In genomic region chr7:101906696-101907095, GRCm38 (mm10) we compare ENCODE assay signal across 7 mouse cellular contexts. TPM values are rescaled to one million over a fixed set of nuclear protein-coding genes. Genes with fewer than 3 reads are reported as not detected.
DNase-seq lines count a peak whose midpoint lies in the region; ATAC-seq lines count a peak whose summit lies in the region.

No protein-coding gene starts in this region.

- H3K9me3 ChIP-seq in forebrain, embryonic 11.5 days (ENCODE audit: control insufficient read depth, low read length) = no peaks in the 10 kb centered on the region; the same call in 1 of the 2 replicates
- no peaks in the 10 kb centered on the region for H3K9me3 ChIP-seq in limb, embryonic 11.5 days (ENCODE audit: control insufficient read depth, low read length)
- no peaks in the 10 kb centered on the region for H3K9me3 ChIP-seq in neural tube, embryonic 12.5 days

- H3K4me2 ChIP-seq in forebrain, embryonic 11.5 days (ENCODE audit: low read depth, low read length, severe bottlenecking) = peak overlapping the region; percentile 46
- peak overlapping the region; percentile 72 for H3K4me2 ChIP-seq in limb, embryonic 11.5 days (ENCODE audit: low read depth, severe bottlenecking)
- peak overlapping the region; percentile 63 for H3K4me2 ChIP-seq in neural tube, embryonic 12.5 days (replicated peaks)

- H3K27ac ChIP-seq in forebrain, embryonic 11.5 days (ENCODE audit: low read depth, low read length) = no peak overlapping the region
- no peak overlapping the region for H3K27ac ChIP-seq in limb, embryonic 11.5 days (replicated peaks; ENCODE audit: low read depth, low read length)
- no peak overlapping the region for H3K27ac ChIP-seq in neural tube, embryonic 12.5 days

- no peaks in the 10 kb centered on the region for H3K27me3 ChIP-seq in forebrain, embryonic 11.5 days (ENCODE audit: control insufficient read depth, insufficient read depth, low read length)
- no peaks in the 10 kb centered on the region for H3K27me3 ChIP-seq in limb, embryonic 11.5 days (ENCODE audit: control insufficient read depth, insufficient read depth, low read length)
- H3K27me3 ChIP-seq in neural tube, embryonic 12.5 days (replicated peaks) = no peaks in the 10 kb centered on the region

- peaks cover 8% of the 10 kb centered on the region for H3K4me1 ChIP-seq in forebrain, embryonic 11.5 days (replicated peaks; ENCODE audit: control insufficient read depth, insufficient read depth, low read length)
- H3K4me1 ChIP-seq in limb, embryonic 11.5 days (ENCODE audit: control insufficient read depth, insufficient read depth, low read length) = peaks cover 8% of the 10 kb centered on the region; the same call in 1 of the 2 replicates
- H3K4me1 ChIP-seq in neural tube, embryonic 12.5 days = peaks cover 6% of the 10 kb centered on the region

- no peaks in the 10 kb centered on the region; the same call in 1 of the 2 replicates for H3K36me3 ChIP-seq in forebrain, embryonic 11.5 days (ENCODE audit: control insufficient read depth, insufficient read depth, low read length)
- H3K36me3 ChIP-seq in limb, embryonic 11.5 days (ENCODE audit: control insufficient read depth, insufficient read depth, low read length) = peaks cover 11% of the 10 kb centered on the region; the same call in 1 of the 2 replicates
- peaks cover 38% of the 10 kb centered on the region for H3K36me3 ChIP-seq in neural tube, embryonic 12.5 days

- DNase-seq in spleen, postnatal 36 days (ENCODE audit: low spot score in 2 of 2) = peak; percentile 17 to 25
- DNase-seq in spleen, postnatal 4 days (ENCODE audit: low spot score in 2 of 2) = no peak
- no peak for DNase-seq in forebrain, embryonic 11.5 days (ENCODE audit: low spot score)
- no peak for DNase-seq in limb, embryonic 11.5 days (ENCODE audit: low spot score)
- DNase-seq in frontal cortex, postnatal 10 days (ENCODE audit: low spot score in 2 of 2) = no peak
- DNase-seq in natural killer cell, adult 2 months (ENCODE audit: low spot score in 2 of 2) = no peak

- 80% methylated on average over 8 of the region's 8 CpGs for WGBS in forebrain, embryonic 11.5 days
- WGBS in limb, embryonic 11.5 days = 81% methylated on average over 8 of the region's 8 CpGs
- 79% methylated on average over 8 of the region's 8 CpGs for WGBS in neural tube, embryonic 12.5 days

- no peak for ATAC-seq in forebrain, embryonic 11.5 days (replicated peaks; ENCODE audit: low FRiP score)
- ATAC-seq in limb, embryonic 11.5 days (ENCODE audit: insufficient number of reproducible peaks, low FRiP score, low TSS enrichment, low read depth) = no peak
- ATAC-seq in neural tube, embryonic 12.5 days (ENCODE audit: low FRiP score, low read depth) = no peak

- H3K9ac ChIP-seq in forebrain, embryonic 11.5 days (ENCODE audit: low read length) = peak overlapping the region; percentile 88
- H3K9ac ChIP-seq in limb, embryonic 11.5 days (ENCODE audit: low read length) = peak overlapping the region; percentile 87
- H3K9ac ChIP-seq in neural tube, embryonic 12.5 days = peak overlapping the region; percentile 91; the same call in 1 of the 2 replicates

- peak overlapping the region; percentile 82 for H3K4me3 ChIP-seq in forebrain, embryonic 11.5 days (ENCODE audit: low read depth, low read length)
- peak overlapping the region; percentile 75 for H3K4me3 ChIP-seq in limb, embryonic 11.5 days (ENCODE audit: low read depth, low read length)
- peak overlapping the region; percentile 85 for H3K4me3 ChIP-seq in neural tube, embryonic 12.5 days

RNA-seq across cellular contexts. Expression of gene Tomt, which starts 0.5 kb away (rescaled TPM):
- polyA plus RNA-seq in forebrain, embryonic 11.5 days (2014; fragmentation: Nextera tagmentation; extraction: Ambion mirVana) = 0.53 and 0.56 TPM in 2 replicates
- 0.40 and 0.78 TPM in 2 replicates for polyA plus RNA-seq in limb, embryonic 11.5 days (2014; fragmentation: Nextera tagmentation; extraction: Ambion mirVana)
- 0.56 and 0.74 TPM in 2 replicates for polyA plus RNA-seq in neural tube, embryonic 12.5 days (2016; fragmentation: Nextera tagmentation; extraction: Ambion mirVana)

RNA-seq across cellular contexts. Expression of gene Lamtor1, which starts 1.0 kb away (rescaled TPM):
- polyA plus RNA-seq in forebrain, embryonic 11.5 days (2014; fragmentation: Nextera tagmentation; extraction: Ambion mirVana) = 126 and 145 TPM in 2 replicates
- 139 and 150 TPM in 2 replicates for polyA plus RNA-seq in limb, embryonic 11.5 days (2014; fragmentation: Nextera tagmentation; extraction: Ambion mirVana)
- 134 and 137 TPM in 2 replicates for polyA plus RNA-seq in neural tube, embryonic 12.5 days (2016; fragmentation: Nextera tagmentation; extraction: Ambion mirVana)

RNA-seq across cellular contexts. Expression of gene Lrrc51, which starts 27.0 kb away (rescaled TPM):
- polyA plus RNA-seq in forebrain, embryonic 11.5 days (2014; fragmentation: Nextera tagmentation; extraction: Ambion mirVana) = 8.3 and 8.6 TPM in 2 replicates
- 13.2 TPM in 2 replicates for polyA plus RNA-seq in limb, embryonic 11.5 days (2014; fragmentation: Nextera tagmentation; extraction: Ambion mirVana)
- polyA plus RNA-seq in neural tube, embryonic 12.5 days (2016; fragmentation: Nextera tagmentation; extraction: Ambion mirVana) = 5.0 and 6.3 TPM in 2 replicates

RNA-seq across cellular contexts. Expression of gene Numa1, which starts 27.2 kb away (rescaled TPM):
- polyA plus RNA-seq in forebrain, embryonic 11.5 days (2014; fragmentation: Nextera tagmentation; extraction: Ambion mirVana) = 112 and 114 TPM in 2 replicates
- polyA plus RNA-seq in limb, embryonic 11.5 days (2014; fragmentation: Nextera tagmentation; extraction: Ambion mirVana) = 130 and 140 TPM in 2 replicates
- polyA plus RNA-seq in neural tube, embryonic 12.5 days (2016; fragmentation: Nextera tagmentation; extraction: Ambion mirVana) = 82.7 and 86.1 TPM in 2 replicates

RNA-seq across cellular contexts. Expression of gene Folr1, which starts 36.1 kb away (rescaled TPM):
- 10.5 and 11.4 TPM in 2 replicates for polyA plus RNA-seq in forebrain, embryonic 11.5 days (2014; fragmentation: Nextera tagmentation; extraction: Ambion mirVana)
- not detected in 2 replicates for polyA plus RNA-seq in limb, embryonic 11.5 days (2014; fragmentation: Nextera tagmentation; extraction: Ambion mirVana)
- polyA plus RNA-seq in neural tube, embryonic 12.5 days (2016; fragmentation: Nextera tagmentation; extraction: Ambion mirVana) = 1.0 TPM in 1 of 2 replicates, not detected in the other

Comparison
In these comparisons a context has a peak if more than half of its experiments do, and no peak if none do; other contexts are left out.
1. DNase-seq: peak in spleen, postnatal 36 days (2 of 2); none in spleen, postnatal 4 days (0 of 2), forebrain, embryonic 11.5 days (single experiment), limb, embryonic 11.5 days (single experiment), frontal cortex, postnatal 10 days (0 of 2) and natural killer cell, adult 2 months (0 of 2).
2. Peak in every context shown above with its lines, with median percentiles within 50 percentile points of each other: H3K4me2 ChIP-seq, H3K4me3 ChIP-seq and H3K9ac ChIP-seq.